Mouse (Mus musculus) liver, embryonic 16.5 days (tissue): Measurements from ENCODE around the gene Slc2a2. TPM values are rescaled to one million over a fixed set of nuclear protein-coding genes. Genes with fewer than 3 reads are reported as not detected.
A peak's percentile ranks its signal among the peaks of the same experiment; 100 is the strongest.

Experiments
- ATAC-seq: fragments of 200-750 bp; cut with Nextera tagmentation; 2 replicates; pipeline ENCODE4 v1.8.0; 2017; ENCODE audit warnings: low read depth, mild to moderate bottlenecking, moderate number of reproducible peaks, moderate library complexity
- H3K27ac ChIP-seq: fragments of 300-500 bp; sonication (generic); 2 replicates; pipeline ENCODE4 v1.5.1; 2014; ENCODE audit warnings: mild to moderate bottlenecking, low read length
- H3K27me3 ChIP-seq: fragments of 300-500 bp; sonication (generic); 2 replicates; pipeline ENCODE4 v1.6.1; 2014; ENCODE audit warnings: low read depth, low read length, mixed read lengths; ENCODE audit not compliant: control insufficient read depth, insufficient read depth
- H3K36me3 ChIP-seq: fragments of 300-500 bp; sonication (generic); 2 replicates; pipeline ENCODE4 v1.6.1; 2014; ENCODE audit warnings: mild to moderate bottlenecking; ENCODE audit not compliant: control insufficient read depth, insufficient read depth
- H3K4me1 ChIP-seq: fragments of 300-500 bp; sonication (generic); 2 replicates; pipeline ENCODE4 v1.6.1; 2014; ENCODE audit warnings: low read depth, low read length, mixed read lengths; ENCODE audit not compliant: control insufficient read depth
- H3K4me2 ChIP-seq: fragments of 300-500 bp; sonication (generic); 2 replicates; pipeline ENCODE4 v1.6.1; 2014; ENCODE audit warnings: low read depth, low read length, mixed read lengths
- H3K4me3 ChIP-seq: fragments of 300-500 bp; sonication (generic); 2 replicates; pipeline ENCODE4 v1.5.1; 2014; ENCODE audit warnings: low read depth, mild to moderate bottlenecking, low read length
- H3K9ac ChIP-seq: fragments of 300-500 bp; sonication (generic); 2 replicates; pipeline ENCODE4 v1.6.1; 2014; ENCODE audit warnings: low read depth, low read length
- H3K9me3 ChIP-seq: fragments of 300-500 bp; sonication (generic); replicated peaks from 2 replicates; pipeline ENCODE4 v1.6.1; 2016; ENCODE audit warnings: low read length; ENCODE audit not compliant: control insufficient read depth
- WGBS: fragments of 180-500 bp; shearing (Covaris S2); extraction: QIAGEN DNeasy Blood & Tissue Kit; methylation state at CpG from one replicate; pipeline ENCODE4 v1.1.7; 2014; ENCODE audit not compliant: insufficient replicate concordance; 5-methylcytosine and 5-hydroxymethylcytosine counted together
- polyA plus RNA-seq: library from polyadenylated mRNA; unstranded; fragments of >200 nt; fragmentation: Nextera tagmentation; extraction: Ambion mirVana; gene quantifications from 2 replicates; pipeline ENCODE4 v1.2.1, GENCODE M21; 2015

Slc2a2 gene
- polyA plus RNA-seq, 1 experiment from 2014 or later = 48.4 TPM

- Histone ChIP-seq H3K27ac (no peak overlapping the region), H3K4me3 (peak overlapping the region; percentile 14; the same call in 1 of the 2 replicates), H3K9me3 (no peaks in the 10 kb centered on the region), H3K27me3 (no peaks in the 10 kb centered on the region), H3K4me1 (no peaks in the 10 kb centered on the region), H3K4me2 (peak overlapping the region; percentile 31), H3K36me3 (no peaks in the 10 kb centered on the region), H3K9ac (no peak overlapping the region)
- peak; percentile 42 for ATAC-seq
- 63% methylated on average over 13 of the region's 13 CpGs for WGBS
Observed at GRCm38 (mm10) chr3:28695608-28696007, 2.1 kb upstream of the Slc2a2 start.

DNA sequence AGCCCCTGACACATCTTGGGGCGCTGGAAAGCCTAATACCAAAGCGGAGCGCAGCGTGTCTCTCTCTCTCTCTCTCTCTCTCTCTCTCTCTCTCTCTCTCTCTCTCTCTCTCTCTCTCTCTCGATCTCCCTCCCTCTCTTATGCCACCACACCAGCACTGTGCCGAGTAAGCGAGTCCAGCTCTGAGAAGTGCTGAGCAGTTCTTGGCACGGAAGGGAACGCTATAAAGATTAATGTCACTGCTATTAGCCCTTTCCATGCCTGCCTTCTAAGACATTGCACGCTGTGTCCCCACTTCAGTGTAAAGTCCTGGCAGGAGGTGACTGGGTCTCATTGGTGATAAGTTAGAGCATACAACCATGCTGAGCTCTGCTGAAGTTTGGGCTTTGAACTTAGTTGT lies 1.5 kb upstream of the Slc2a2 start:
- no peak overlapping the region for H3K9ac ChIP-seq
- WGBS = 62% methylated on average over 10 of the region's 10 CpGs
- no peak overlapping the region; the same call in 1 of the 2 replicates for H3K4me3 ChIP-seq
- no peaks in the 10 kb centered on the region for H3K36me3 ChIP-seq
- H3K9me3 ChIP-seq = no peaks in the 10 kb centered on the region
- H3K4me1 ChIP-seq = no peaks in the 10 kb centered on the region
- no peaks in the 10 kb centered on the region for H3K27me3 ChIP-seq
- H3K4me2 ChIP-seq = peak overlapping the region; percentile 31
- no peak for ATAC-seq
- H3K27ac ChIP-seq = no peak overlapping the region

- Histone ChIP-seq H3K27ac (no peak overlapping the region; the same call in 1 of the 2 replicates), H3K4me3 (peak overlapping the region; percentile 38), H3K4me2 (peak overlapping the region; percentile 37), H3K4me1 (no peaks in the 10 kb centered on the region), H3K36me3 (no peaks in the 10 kb centered on the region), H3K27me3 (no peaks in the 10 kb centered on the region), H3K9me3 (no peaks in the 10 kb centered on the region), H3K9ac (no peak overlapping the region)
- 0 out of 2 replicates have a peak, but pooled peaks have one; percentile 15 for ATAC-seq
- 47% methylated on average over 4 of the region's 4 CpGs for WGBS
Observed at GRCm38 (mm10) chr3:28699601-28700000, 1.9 kb downstream of the Slc2a2 start.

DNA sequence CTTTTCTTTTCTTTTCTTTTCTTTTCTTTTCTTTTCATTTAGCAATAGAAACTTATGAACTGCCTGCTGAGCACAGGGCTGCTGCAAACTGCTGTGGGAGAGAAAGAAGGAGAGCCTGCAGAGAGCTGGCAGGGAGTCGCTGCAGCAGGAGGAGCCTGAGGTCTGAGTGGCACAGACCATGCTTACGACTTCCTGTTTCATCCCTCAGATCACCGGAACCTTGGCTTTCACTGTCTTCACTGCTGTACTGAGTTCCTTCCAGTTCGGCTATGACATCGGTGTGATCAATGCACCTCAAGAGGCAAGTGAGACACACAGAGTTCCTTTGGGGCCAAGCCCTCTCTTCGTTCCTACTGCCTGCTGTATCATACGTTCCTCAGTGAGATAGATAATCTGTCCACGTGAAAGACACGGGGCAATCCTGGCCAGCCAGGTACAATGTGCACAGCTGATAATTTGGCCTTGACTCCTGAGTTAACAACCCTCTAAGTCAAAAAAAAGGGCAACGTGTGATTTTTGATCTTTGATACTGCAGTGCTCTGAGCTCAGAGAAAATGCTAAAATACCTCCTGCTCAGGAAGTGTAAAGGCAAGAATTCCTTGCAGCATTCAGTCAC lies 7.9 kb downstream of the Slc2a2 start:
- Histone ChIP-seq H3K4me1 (peaks cover 3% of the 10 kb centered on the region), H3K9ac (no peak overlapping the region; the same call in 1 of the 2 replicates), H3K9me3 (no peaks in the 10 kb centered on the region), H3K4me2 (no peak overlapping the region), H3K27ac (no peak overlapping the region; the same call in 1 of the 2 replicates), H3K4me3 (no peak overlapping the region), H3K27me3 (no peaks in the 10 kb centered on the region), H3K36me3 (peaks cover 4% of the 10 kb centered on the region)
- peak; percentile 59; the same call in 1 of the 2 replicates for ATAC-seq
- 24% methylated on average over 10 of the region's 10 CpGs for WGBS

GRCm38 (mm10) chr3:28706736-28707135 lies 9.0 kb downstream of the Slc2a2 start:
- H3K4me3 ChIP-seq = no peak overlapping the region
- no peak overlapping the region for H3K9ac ChIP-seq
- peaks cover 4% of the 10 kb centered on the region for H3K36me3 ChIP-seq
- no peaks in the 10 kb centered on the region for H3K9me3 ChIP-seq
- H3K27ac ChIP-seq = no peak overlapping the region
- H3K4me1 ChIP-seq = peaks cover 3% of the 10 kb centered on the region
- WGBS = 46% methylated on average over 4 of the region's 4 CpGs
- no peaks in the 10 kb centered on the region for H3K27me3 ChIP-seq
- ATAC-seq = no peak
- no peak overlapping the region for H3K4me2 ChIP-seq

DNA sequence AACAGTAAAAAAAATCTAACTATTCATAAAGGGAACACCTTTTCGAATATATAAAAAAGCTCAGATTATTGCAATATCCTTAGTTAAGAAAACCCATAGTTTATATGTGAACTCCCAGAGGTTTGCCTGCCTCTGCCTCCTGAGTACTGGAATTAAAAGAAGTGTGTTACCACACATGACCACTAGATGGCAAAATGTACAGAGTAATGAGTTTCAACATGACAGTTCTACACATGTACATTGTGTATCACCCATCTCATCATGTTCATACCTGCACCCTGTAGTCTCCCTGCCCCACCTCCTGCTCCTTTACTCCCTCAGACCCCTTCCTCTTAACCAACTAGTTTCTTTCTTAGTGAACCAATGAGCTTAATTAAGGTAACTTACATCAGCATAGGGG lies 12.0 kb downstream of the Slc2a2 start:
- ATAC-seq = 0 out of 2 replicates have a peak, but pooled peaks have one; percentile 17
- Histone ChIP-seq H3K9ac (no peak overlapping the region), H3K27me3 (no peaks in the 10 kb centered on the region), H3K4me3 (no peak overlapping the region), H3K27ac (no peak overlapping the region), H3K4me2 (no peak overlapping the region), H3K9me3 (no peaks in the 10 kb centered on the region), H3K36me3 (peaks cover 4% of the 10 kb centered on the region), H3K4me1 (peaks cover 3% of the 10 kb centered on the region)
- WGBS = 31% methylated on average over 1 of the region's 1 CpGs

GRCm38 (mm10) chr3:28713913-28714698 lies 16.4 kb downstream of the Slc2a2 start:
- H3K27ac ChIP-seq = no peak overlapping the region
- no peak overlapping the region for H3K4me2 ChIP-seq
- H3K4me3 ChIP-seq = no peak overlapping the region
- H3K36me3 ChIP-seq = peaks cover under 1% of the 10 kb centered on the region
- H3K9me3 ChIP-seq = no peaks in the 10 kb centered on the region
- no peaks in the 10 kb centered on the region for H3K27me3 ChIP-seq
- peak; percentile 37; the same call in 1 of the 2 replicates for ATAC-seq
- no peaks in the 10 kb centered on the region for H3K4me1 ChIP-seq
- WGBS = 41% methylated on average over 7 of the region's 7 CpGs
- no peak overlapping the region for H3K9ac ChIP-seq

- Histone ChIP-seq H3K9me3 (no peaks in the 10 kb centered on the region), H3K4me2 (no peak overlapping the region), H3K4me1 (no peaks in the 10 kb centered on the region), H3K27ac (no peak overlapping the region), H3K4me3 (no peak overlapping the region), H3K27me3 (no peaks in the 10 kb centered on the region), H3K9ac (no peak overlapping the region), H3K36me3 (no peaks in the 10 kb centered on the region)
- WGBS = 55% methylated on average over 2 of the region's 2 CpGs
- ATAC-seq = no peak
Observed at GRCm38 (mm10) chr3:28718521-28718920, 20.8 kb downstream of the Slc2a2 start.

GRCm38 (mm10) chr3:28721218-28721617 lies 23.5 kb downstream of the Slc2a2 start:
- H3K27me3 ChIP-seq = no peaks in the 10 kb centered on the region
- no peak overlapping the region for H3K9ac ChIP-seq
- H3K27ac ChIP-seq = peak overlapping the region; percentile 32
- H3K36me3 ChIP-seq = no peaks in the 10 kb centered on the region
- H3K4me2 ChIP-seq = no peak overlapping the region
- 54% methylated on average over 5 of the region's 5 CpGs for WGBS
- no peak for ATAC-seq
- no peak overlapping the region for H3K4me3 ChIP-seq
- no peaks in the 10 kb centered on the region for H3K9me3 ChIP-seq
- peaks cover 2% of the 10 kb centered on the region; the same call in 1 of the 2 replicates for H3K4me1 ChIP-seq
